Mouse (Mus musculus): ENCODE results near the gene Thy1. TPM values are rescaled to one million over a fixed set of nuclear protein-coding genes. Genes with fewer than 3 reads are reported as not detected.

Gene Thy1
- polyA plus RNA-seq, 1 experiment from 2014 or later = 1.6 TPM

GRCm38 (mm10) chr9:44041511-44042395 is 1.4 kb upstream of the Thy1 start:
- peaks cover 11% of the 10 kb centered on the region; the same call in 1 of the 2 replicates for H3K4me1 ChIP-seq
- no peak overlapping the region for H3K27ac ChIP-seq
- no peak overlapping the region for H3K4me2 ChIP-seq (replicated peaks)
- WGBS = 67% methylated on average over 7 of the region's 7 CpGs
- ATAC-seq (ENCODE audit: insufficient number of reproducible peaks, insufficient read depth, low FRiP score, low TSS enrichment) = no peak
- H3K4me3 ChIP-seq = no peak overlapping the region
- H3K36me3 ChIP-seq = no peaks in the 10 kb centered on the region
- no peaks in the 10 kb centered on the region for H3K9me3 ChIP-seq
- H3K9ac ChIP-seq = no peak overlapping the region
- peaks cover 47% of the 10 kb centered on the region for H3K27me3 ChIP-seq

GRCm38 (mm10) chr9:44042396-44042680 is 846 bp upstream of the Thy1 start:
- WGBS = 71% methylated on average over 1 of the region's 1 CpGs
- peaks cover 47% of the 10 kb centered on the region for H3K27me3 ChIP-seq

GRCm38 (mm10) chr9:44043708-44044425 is 683 bp downstream of the Thy1 start:
- peak overlapping the region; percentile 30; the same call in 1 of the 2 replicates for H3K9ac ChIP-seq
- peaks cover 25% of the 10 kb centered on the region for H3K4me1 ChIP-seq
- H3K36me3 ChIP-seq = no peaks in the 10 kb centered on the region
- H3K9me3 ChIP-seq = no peaks in the 10 kb centered on the region
- peak overlapping the region; percentile 39 for H3K4me3 ChIP-seq
- H3K4me2 ChIP-seq (replicated peaks) = peak overlapping the region; percentile 55
- H3K27ac ChIP-seq = no peak overlapping the region
- H3K27me3 ChIP-seq = peaks cover 47% of the 10 kb centered on the region
- ATAC-seq (ENCODE audit: insufficient number of reproducible peaks, insufficient read depth, low FRiP score, low TSS enrichment) = no peak
- 2% methylated on average over 22 of the region's 23 CpGs for WGBS

More at GRCm38 (mm10) chr9:44042396-44042680, 846 bp upstream of the Thy1 start:
- H3K4me3 ChIP-seq = no peak overlapping the region
- no peaks in the 10 kb centered on the region for H3K9me3 ChIP-seq
- H3K9ac ChIP-seq = no peak overlapping the region
- no peak for ATAC-seq (ENCODE audit: insufficient number of reproducible peaks, insufficient read depth, low FRiP score, low TSS enrichment)
- peaks cover 15% of the 10 kb centered on the region for H3K4me1 ChIP-seq
- no peaks in the 10 kb centered on the region for H3K36me3 ChIP-seq
- H3K4me2 ChIP-seq (replicated peaks) = no peak overlapping the region
- no peak overlapping the region for H3K27ac ChIP-seq

GRCm38 (mm10) chr9:44044426-44045157 is 1.4 kb downstream of the Thy1 start:
- peaks cover 47% of the 10 kb centered on the region for H3K27me3 ChIP-seq
- H3K4me2 ChIP-seq (replicated peaks) = peak overlapping the region; percentile 55; the same call in 1 of the 2 replicates
- no peaks in the 10 kb centered on the region for H3K36me3 ChIP-seq
- H3K9ac ChIP-seq = no peak overlapping the region
- H3K4me1 ChIP-seq = peaks cover 25% of the 10 kb centered on the region
- no peak overlapping the region for H3K4me3 ChIP-seq
- no peak overlapping the region for H3K27ac ChIP-seq
- H3K9me3 ChIP-seq = no peaks in the 10 kb centered on the region
- 42% methylated on average over 14 of the region's 14 CpGs for WGBS
- ATAC-seq (ENCODE audit: insufficient number of reproducible peaks, insufficient read depth, low FRiP score, low TSS enrichment) = no peak

GRCm38 (mm10) chr9:44045158-44045883 is 2.1 kb downstream of the Thy1 start:
- Histone ChIP-seq H3K9ac (no peak overlapping the region), H3K4me1 (peaks cover 25% of the 10 kb centered on the region), H3K9me3 (no peaks in the 10 kb centered on the region), H3K27me3 (peaks cover 47% of the 10 kb centered on the region), H3K36me3 (no peaks in the 10 kb centered on the region), H3K27ac (no peak overlapping the region), H3K4me3 (no peak overlapping the region), H3K4me2 (replicated peaks) (no peak overlapping the region)
- 50% methylated on average over 3 of the region's 3 CpGs for WGBS
- ATAC-seq (ENCODE audit: insufficient number of reproducible peaks, insufficient read depth, low FRiP score, low TSS enrichment) = no peak

- 84% methylated on average over 5 of the region's 5 CpGs for WGBS
- Histone ChIP-seq H3K4me3 (no peak overlapping the region), H3K9ac (no peak overlapping the region), H3K4me1 (peaks cover 25% of the 10 kb centered on the region), H3K27me3 (peaks cover 47% of the 10 kb centered on the region), H3K9me3 (no peaks in the 10 kb centered on the region), H3K4me2 (replicated peaks) (no peak overlapping the region), H3K36me3 (no peaks in the 10 kb centered on the region), H3K27ac (no peak overlapping the region)
- ATAC-seq (ENCODE audit: insufficient number of reproducible peaks, insufficient read depth, low FRiP score, low TSS enrichment) = no peak
These were observed 2.7 kb downstream of the Thy1 start for GRCm38 (mm10) chr9:44045884-44046272.

- H3K4me2 ChIP-seq (replicated peaks) = no peak overlapping the region
- no peak overlapping the region for H3K9ac ChIP-seq
- no peaks in the 10 kb centered on the region for H3K36me3 ChIP-seq
- 88% methylated on average over 12 of the region's 12 CpGs for WGBS
- no peak overlapping the region for H3K27ac ChIP-seq
- no peak for ATAC-seq (ENCODE audit: insufficient number of reproducible peaks, insufficient read depth, low FRiP score, low TSS enrichment)
- H3K27me3 ChIP-seq = peaks cover 44% of the 10 kb centered on the region
- H3K4me1 ChIP-seq = peaks cover 25% of the 10 kb centered on the region
- H3K9me3 ChIP-seq = no peaks in the 10 kb centered on the region
- H3K4me3 ChIP-seq = no peak overlapping the region
These were observed 3.2 kb downstream of the Thy1 start for GRCm38 (mm10) chr9:44046426-44046825.

- peaks cover 25% of the 10 kb centered on the region for H3K4me1 ChIP-seq
- peaks cover 37% of the 10 kb centered on the region for H3K27me3 ChIP-seq
- H3K4me2 ChIP-seq (replicated peaks) = no peak overlapping the region
- H3K9me3 ChIP-seq = no peaks in the 10 kb centered on the region
- no peak for ATAC-seq (ENCODE audit: insufficient number of reproducible peaks, insufficient read depth, low FRiP score, low TSS enrichment)
- H3K27ac ChIP-seq = no peak overlapping the region
- H3K9ac ChIP-seq = no peak overlapping the region
- WGBS = 56% methylated on average over 6 of the region's 6 CpGs
- H3K4me3 ChIP-seq = no peak overlapping the region
- no peaks in the 10 kb centered on the region for H3K36me3 ChIP-seq
These were observed 3.9 kb downstream of the Thy1 start for GRCm38 (mm10) chr9:44047071-44047470.

- WGBS = 71% methylated on average over 14 of the region's 14 CpGs
- peaks cover 31% of the 10 kb centered on the region for H3K27me3 ChIP-seq
These were observed 4.6 kb downstream of the Thy1 start for GRCm38 (mm10) chr9:44047571-44048490.

GRCm38 (mm10) chr9:44048541-44049380 is 5.6 kb downstream of the Thy1 start:
- H3K9ac ChIP-seq = no peak overlapping the region
- no peak overlapping the region for H3K4me2 ChIP-seq (replicated peaks)
- H3K9me3 ChIP-seq = no peaks in the 10 kb centered on the region
- no peak for ATAC-seq (ENCODE audit: insufficient number of reproducible peaks, insufficient read depth, low FRiP score, low TSS enrichment)
- H3K4me3 ChIP-seq = no peak overlapping the region
- WGBS = 64% methylated on average over 15 of the region's 15 CpGs
- H3K27ac ChIP-seq = no peak overlapping the region
- H3K27me3 ChIP-seq = peaks cover 22% of the 10 kb centered on the region
- no peaks in the 10 kb centered on the region for H3K36me3 ChIP-seq
- peaks cover 18% of the 10 kb centered on the region for H3K4me1 ChIP-seq

More at GRCm38 (mm10) chr9:44047571-44048490, 4.6 kb downstream of the Thy1 start:
- Histone ChIP-seq H3K27ac (no peak overlapping the region), H3K4me3 (no peak overlapping the region), H3K9ac (no peak overlapping the region), H3K9me3 (no peaks in the 10 kb centered on the region), H3K4me1 (peaks cover 25% of the 10 kb centered on the region), H3K36me3 (no peaks in the 10 kb centered on the region), H3K4me2 (replicated peaks) (no peak overlapping the region)
- no peak for ATAC-seq (ENCODE audit: insufficient number of reproducible peaks, insufficient read depth, low FRiP score, low TSS enrichment)

Data from embryonic facial prominence, embryonic 12.5 days (tissue).